Mouse (Mus musculus): ENCODE measurements at regions not wholly inside any gene's neighbourhood (a gene's known extent, or its start where the extent isn't known, plus 50 kb on each side); places are given as distances from the start of the nearest gene placed in this dataset.
"Not testable (repeated sequence)": the region's sequence is repeated elsewhere in the genome, so short reads cannot be mapped to it uniquely, and the experiment has no call there.

- 0 out of 2 replicates have a peak overlapping the region, but pooled peaks have one; percentile 1 for H3K27ac ChIP-seq (replicated peaks; ENCODE audit: low read depth, low read length)
- peaks cover 9% of the 10 kb centered on the region for H3K4me1 ChIP-seq (ENCODE audit: control insufficient read depth, insufficient read depth, insufficient read length, low read length)
- H3K4me3 ChIP-seq (ENCODE audit: insufficient read depth, low read depth, low read length) = no peak overlapping the region
Measured at GRCm38 (mm10) chr3:21955681-21956080, 120.8 kb upstream of the Tbl1xr1 start.

GRCm38 (mm10) chr3:21957105-21957504 is 119.3 kb upstream of the Tbl1xr1 start:
- not testable (repeated sequence) for H3K27ac ChIP-seq (replicated peaks; ENCODE audit: low read depth, low read length); H3K4me3 ChIP-seq (ENCODE audit: insufficient read depth, low read depth, low read length)
- H3K4me1 ChIP-seq (ENCODE audit: control insufficient read depth, insufficient read depth, insufficient read length, low read length) = peaks cover 15% of the 10 kb centered on the region

DNA sequence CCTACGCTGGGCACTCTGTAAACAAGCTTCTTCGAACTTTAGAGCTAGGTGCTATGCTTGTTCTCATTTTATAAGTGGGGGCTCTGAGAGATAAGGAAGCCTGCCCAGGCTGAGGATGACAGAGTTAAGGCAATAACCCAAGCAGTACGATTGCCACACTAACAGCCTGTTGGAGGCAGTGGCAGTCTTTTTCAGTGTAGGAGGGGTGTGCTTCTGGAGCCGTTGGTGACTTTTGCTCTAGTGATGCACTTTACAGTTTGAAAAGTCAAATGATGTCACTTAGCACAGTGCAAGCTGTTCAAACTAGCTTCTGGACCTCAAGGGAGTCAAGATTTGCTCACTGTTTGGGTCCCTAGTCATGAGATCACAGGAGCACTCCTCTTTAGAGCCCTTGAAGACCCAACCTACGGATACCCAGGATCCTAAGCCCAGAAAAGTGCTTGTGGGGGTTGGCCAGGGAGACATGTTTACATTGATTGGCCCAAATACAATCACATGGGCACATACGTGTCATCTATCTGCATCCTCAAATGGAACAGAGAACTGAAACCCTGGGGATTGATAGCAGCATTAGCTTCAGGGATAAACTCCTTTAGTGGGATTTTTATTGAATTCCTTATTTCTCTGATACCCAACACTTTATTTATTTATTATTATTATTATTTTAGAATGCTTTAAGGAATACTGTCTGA is 117.7 kb upstream of the Tbl1xr1 start:
- H3K4me3 ChIP-seq (ENCODE audit: insufficient read depth, low read depth, low read length) = no peak overlapping the region
- peaks cover 19% of the 10 kb centered on the region for H3K4me1 ChIP-seq (ENCODE audit: control insufficient read depth, insufficient read depth, insufficient read length, low read length)
- H3K27ac ChIP-seq (replicated peaks; ENCODE audit: low read depth, low read length) = peak overlapping the region; percentile 86

- Histone ChIP-seq H3K4me1 (ENCODE audit: control insufficient read depth, insufficient read depth, insufficient read length, low read length) (peaks cover 23% of the 10 kb centered on the region), H3K4me3 (ENCODE audit: insufficient read depth, low read depth, low read length) (no peak overlapping the region), H3K27ac (replicated peaks; ENCODE audit: low read depth, low read length) (no peak overlapping the region)
Measured at GRCm38 (mm10) chr3:21961091-21961490, 115.4 kb upstream of the Tbl1xr1 start.

- peaks cover 23% of the 10 kb centered on the region for H3K4me1 ChIP-seq (ENCODE audit: control insufficient read depth, insufficient read depth, insufficient read length, low read length)
- H3K27ac ChIP-seq (replicated peaks; ENCODE audit: low read depth, low read length) = peak overlapping the region; percentile 68
- H3K4me3 ChIP-seq (ENCODE audit: insufficient read depth, low read depth, low read length) = no peak overlapping the region
Measured at GRCm38 (mm10) chr3:21961746-21962145, 114.7 kb upstream of the Tbl1xr1 start.

GRCm38 (mm10) chr3:21962360-21962782 is 114.1 kb upstream of the Tbl1xr1 start:
- H3K27ac ChIP-seq (replicated peaks; ENCODE audit: low read depth, low read length) = peak overlapping the region; percentile 69

GRCm38 (mm10) chr3:21962921-21963732 is 113.3 kb upstream of the Tbl1xr1 start:
- Histone ChIP-seq H3K4me3 (ENCODE audit: insufficient read depth, low read depth, low read length) (no peak overlapping the region), H3K27ac (replicated peaks; ENCODE audit: low read depth, low read length) (peak overlapping the region; percentile 70), H3K4me1 (ENCODE audit: control insufficient read depth, insufficient read depth, insufficient read length, low read length) (peaks cover 23% of the 10 kb centered on the region)

More at GRCm38 (mm10) chr3:21962360-21962782, 114.1 kb upstream of the Tbl1xr1 start:
- Histone ChIP-seq H3K4me3 (ENCODE audit: insufficient read depth, low read depth, low read length) (no peak overlapping the region), H3K4me1 (ENCODE audit: control insufficient read depth, insufficient read depth, insufficient read length, low read length) (peaks cover 23% of the 10 kb centered on the region)

GRCm38 (mm10) chr3:21963733-21964351 is 112.6 kb upstream of the Tbl1xr1 start:
- Histone ChIP-seq H3K27ac (replicated peaks; ENCODE audit: low read depth, low read length) (peak overlapping the region; percentile 70), H3K4me1 (ENCODE audit: control insufficient read depth, insufficient read depth, insufficient read length, low read length) (peaks cover 23% of the 10 kb centered on the region), H3K4me3 (ENCODE audit: insufficient read depth, low read depth, low read length) (no peak overlapping the region)

DNA sequence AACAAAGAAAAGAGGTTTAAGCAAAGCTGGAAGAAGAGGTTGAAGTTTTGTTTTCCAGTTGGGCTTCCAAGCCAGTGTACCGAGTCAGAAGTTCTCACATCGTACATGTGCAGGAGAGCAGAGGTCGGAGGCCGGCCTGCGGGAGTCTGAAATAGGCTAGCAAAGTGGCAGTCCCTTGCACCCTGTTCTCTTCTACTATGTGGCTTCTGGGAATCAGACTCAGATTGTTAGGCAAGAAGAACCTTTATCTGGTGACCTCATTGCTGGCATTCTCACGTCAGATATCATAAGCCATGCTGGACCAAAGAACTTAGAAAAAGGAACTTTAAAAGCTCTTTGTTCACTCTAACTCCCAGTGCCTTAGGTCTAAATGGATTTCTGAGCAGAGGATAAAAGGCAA is 112.0 kb upstream of the Tbl1xr1 start:
- Histone ChIP-seq H3K4me1 (ENCODE audit: control insufficient read depth, insufficient read depth, insufficient read length, low read length) (peaks cover 23% of the 10 kb centered on the region), H3K27ac (replicated peaks; ENCODE audit: low read depth, low read length) (no peak overlapping the region), H3K4me3 (ENCODE audit: insufficient read depth, low read depth, low read length) (no peak overlapping the region)

GRCm38 (mm10) chr3:21965556-21965955 is 110.9 kb upstream of the Tbl1xr1 start:
- Histone ChIP-seq H3K4me3 (ENCODE audit: insufficient read depth, low read depth, low read length) (no peak overlapping the region), H3K4me1 (ENCODE audit: control insufficient read depth, insufficient read depth, insufficient read length, low read length) (peaks cover 23% of the 10 kb centered on the region), H3K27ac (replicated peaks; ENCODE audit: low read depth, low read length) (no peak overlapping the region)

- H3K27ac ChIP-seq (replicated peaks; ENCODE audit: low read depth, low read length) = no peak overlapping the region
- H3K4me1 ChIP-seq (ENCODE audit: control insufficient read depth, insufficient read depth, insufficient read length, low read length) = peaks cover 2% of the 10 kb centered on the region; the same call in 1 of the 2 replicates
- no peak overlapping the region for H3K4me3 ChIP-seq (ENCODE audit: insufficient read depth, low read depth, low read length)
Measured at GRCm38 (mm10) chr3:21971731-21972130, 104.7 kb upstream of the Tbl1xr1 start.

- H3K4me3 ChIP-seq (ENCODE audit: insufficient read depth, low read depth, low read length) = no peak overlapping the region
- peaks cover 2% of the 10 kb centered on the region; the same call in 1 of the 2 replicates for H3K4me1 ChIP-seq (ENCODE audit: control insufficient read depth, insufficient read depth, insufficient read length, low read length)
- no peak overlapping the region for H3K27ac ChIP-seq (replicated peaks; ENCODE audit: low read depth, low read length)
Measured at GRCm38 (mm10) chr3:21973153-21973552, 103.3 kb upstream of the Tbl1xr1 start.

DNA sequence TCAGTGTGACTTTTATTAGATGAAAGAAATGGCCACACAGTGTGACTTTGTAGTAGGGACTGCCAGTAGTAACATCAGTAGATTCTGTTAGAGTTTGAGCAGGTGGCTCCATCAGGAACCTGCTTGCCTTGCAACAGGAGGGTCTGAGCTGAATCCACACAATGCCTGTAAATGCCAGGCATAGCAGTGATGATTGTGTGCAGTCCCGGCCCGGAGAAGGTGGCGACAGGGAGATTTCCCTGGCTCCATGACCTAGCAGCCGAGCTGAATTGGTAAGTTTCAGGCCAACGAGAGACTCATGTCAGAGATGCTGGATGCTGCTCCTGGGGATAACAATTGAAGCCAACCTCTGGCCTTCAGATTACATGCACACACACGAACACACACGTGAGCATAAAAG is 102.8 kb upstream of the Tbl1xr1 start:
- Histone ChIP-seq H3K4me1 (ENCODE audit: control insufficient read depth, insufficient read depth, insufficient read length, low read length) (peaks cover 2% of the 10 kb centered on the region; the same call in 1 of the 2 replicates), H3K4me3 (ENCODE audit: insufficient read depth, low read depth, low read length) (no peak overlapping the region), H3K27ac (replicated peaks; ENCODE audit: low read depth, low read length) (no peak overlapping the region)

- Histone ChIP-seq H3K27ac (replicated peaks; ENCODE audit: low read depth, low read length) (no peak overlapping the region), H3K4me3 (ENCODE audit: insufficient read depth, low read depth, low read length) (no peak overlapping the region)
Measured at GRCm38 (mm10) chr3:21974766-21975165, 101.7 kb upstream of the Tbl1xr1 start.

DNA sequence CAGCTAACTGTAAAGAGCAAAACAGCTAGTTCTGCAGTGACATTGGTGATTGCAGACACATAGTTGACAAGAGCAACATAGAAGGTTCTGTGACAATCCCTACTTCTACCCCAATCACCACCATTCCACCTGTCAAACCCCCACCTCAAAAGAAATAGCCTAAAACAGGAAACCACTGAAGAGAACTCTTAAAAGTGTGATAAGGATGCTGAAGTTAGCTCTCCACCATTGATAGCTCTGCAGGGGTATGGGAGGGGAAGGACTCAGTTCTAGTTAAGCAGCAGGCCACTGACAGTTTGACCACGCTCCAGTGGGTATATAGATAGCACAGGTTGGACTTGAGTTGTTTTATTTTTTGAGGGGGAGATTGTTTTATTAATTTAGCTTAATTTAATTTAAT is 98.7 kb upstream of the Tbl1xr1 start:
- Histone ChIP-seq H3K27ac (replicated peaks; ENCODE audit: low read depth, low read length) (no peak overlapping the region), H3K4me1 (ENCODE audit: control insufficient read depth, insufficient read depth, insufficient read length, low read length) (peaks cover 2% of the 10 kb centered on the region; the same call in 1 of the 2 replicates), H3K4me3 (ENCODE audit: insufficient read depth, low read depth, low read length) (no peak overlapping the region)

More at GRCm38 (mm10) chr3:21974766-21975165, 101.7 kb upstream of the Tbl1xr1 start:
- peaks cover 2% of the 10 kb centered on the region; the same call in 1 of the 2 replicates for H3K4me1 ChIP-seq (ENCODE audit: control insufficient read depth, insufficient read depth, insufficient read length, low read length)
